Mouse (Mus musculus) gastrocnemius, postnatal 25 days (tissue): ENCODE measurements at regions not wholly inside any gene's neighbourhood (a gene's known extent, or its start where the extent isn't known, plus 50 kb on each side); places are given as distances from the start of the nearest gene placed in this dataset.
"Not testable (repeated sequence)": the region's sequence is repeated elsewhere in the genome, so short reads cannot be mapped to it uniquely, and the experiment has no call there.

Experiments used
- DNase-seq: peaks from one replicate; pipeline ENCODE4 v3.0.0; 2022

DNA sequence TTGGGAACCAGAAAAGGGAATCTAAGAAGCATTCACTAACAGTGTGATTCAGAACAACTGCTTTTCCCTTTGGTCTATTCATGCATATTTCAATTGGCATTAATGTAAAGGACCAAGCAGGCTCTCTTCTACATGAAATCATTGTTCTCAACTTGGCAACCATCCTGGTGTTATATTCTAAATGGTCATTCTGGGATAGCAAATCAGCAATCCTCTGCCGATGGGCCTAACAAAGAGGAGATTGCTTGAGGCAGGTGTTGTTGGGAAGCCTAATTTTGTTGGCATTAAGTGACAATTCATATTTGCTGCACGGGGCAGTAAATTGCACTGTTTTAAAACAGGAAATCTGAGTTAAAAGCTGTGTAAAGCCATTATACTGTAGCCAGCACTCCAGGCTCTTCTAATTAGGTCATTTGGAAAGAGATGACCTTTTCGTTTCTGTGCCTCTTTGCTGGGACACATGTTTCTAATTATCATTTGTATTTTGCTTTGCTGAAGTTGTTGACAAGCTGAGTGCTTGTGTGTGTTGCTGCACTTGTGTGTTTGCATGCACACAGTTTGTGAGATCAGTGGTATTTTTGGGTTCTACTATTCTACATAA lies 275.4 kb downstream of the Cetn3 start:
- DNase-seq, result no peak

DNA sequence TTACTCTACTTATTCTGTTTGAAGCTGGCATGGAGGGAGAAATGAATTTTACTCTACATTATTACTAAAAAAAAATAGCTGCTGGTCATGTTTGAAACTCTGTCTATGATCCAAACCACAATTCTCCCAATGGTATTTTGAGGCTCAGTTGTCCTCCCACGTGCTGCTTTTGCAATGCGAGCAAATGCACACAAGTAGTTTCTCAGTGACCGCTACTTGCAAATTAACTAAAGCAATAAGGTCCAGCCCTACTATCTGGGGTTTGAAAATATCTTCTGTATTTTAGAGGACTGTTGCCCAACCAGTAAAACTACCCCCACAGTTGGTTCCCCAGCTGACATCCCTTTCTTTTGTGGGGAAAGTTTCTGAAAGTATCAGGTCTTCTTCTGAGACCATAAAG lies 276.0 kb downstream of the Cetn3 start:
- peak; percentile 17 for DNase-seq

- DNase-seq, result no peak
These were observed 276.6 kb downstream of the Cetn3 start for GRCm38 (mm10) chr13:82059498-82059897.

DNA sequence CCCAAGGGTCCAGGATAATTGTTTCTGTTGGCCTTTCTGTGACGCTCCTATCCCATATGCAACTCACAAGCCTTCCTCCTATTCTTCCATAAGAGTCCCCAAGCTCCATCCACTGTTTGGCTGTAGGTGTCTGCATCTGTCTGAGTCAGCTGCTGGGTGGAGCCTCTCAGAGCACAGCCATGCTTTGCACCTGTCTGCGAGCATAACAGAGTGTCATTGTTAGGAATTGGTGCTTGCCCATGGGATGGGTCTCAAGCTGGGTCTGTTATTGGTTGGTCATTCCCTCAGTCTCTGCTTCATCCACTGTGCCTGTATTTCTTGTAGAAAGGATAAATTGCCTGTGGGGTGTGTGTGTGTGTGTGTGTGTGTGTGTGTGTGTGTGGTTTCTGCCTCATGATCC lies 281.0 kb downstream of the Cetn3 start:
- not testable (repeated sequence) for DNase-seq

DNA sequence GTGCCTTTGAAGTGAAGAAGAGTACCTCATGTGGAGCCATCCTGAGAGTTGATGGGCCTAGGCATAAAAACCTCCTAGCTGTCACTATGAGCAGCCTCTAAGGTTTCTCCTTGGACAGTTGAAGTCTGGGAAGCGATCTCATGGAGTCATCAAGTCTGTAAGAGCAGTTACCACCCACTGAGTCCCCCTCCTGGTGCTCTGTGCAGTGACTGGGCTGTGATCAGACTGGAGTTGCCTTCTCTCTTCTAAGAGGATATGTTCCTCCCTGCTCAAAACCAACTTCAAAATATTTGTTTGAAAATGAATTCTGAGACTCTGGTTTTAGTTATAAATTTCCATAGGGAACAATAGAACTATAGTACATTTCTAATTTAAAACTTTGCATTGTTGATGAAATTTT lies 283.3 kb downstream of the Cetn3 start:
- no peak for DNase-seq

- no peak for DNase-seq
These were observed 283.9 kb downstream of the Cetn3 start for GRCm38 (mm10) chr13:82066674-82067270.

GRCm38 (mm10) chr13:82072449-82072848 lies 289.6 kb downstream of the Cetn3 start:
- no peak for DNase-seq

DNA sequence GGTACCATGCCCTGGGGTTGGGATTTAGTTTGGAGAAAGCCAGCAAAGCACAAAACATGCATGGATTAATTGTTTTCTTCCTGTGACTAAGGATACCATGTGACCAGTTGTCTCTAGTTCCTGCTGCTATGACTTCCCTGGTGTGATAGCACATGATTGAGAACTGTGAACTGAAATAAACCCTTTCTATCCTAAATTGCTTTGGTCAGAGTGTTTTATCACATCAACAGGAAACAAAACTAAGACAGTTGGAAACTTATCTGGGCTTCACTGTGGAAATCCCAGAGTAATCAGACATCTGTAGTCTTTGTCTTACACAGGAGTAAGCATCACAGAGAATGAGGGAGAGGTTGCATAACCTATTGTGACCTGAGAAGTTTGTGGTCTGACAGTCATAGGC lies 290.5 kb downstream of the Cetn3 start:
- no peak for DNase-seq

DNA sequence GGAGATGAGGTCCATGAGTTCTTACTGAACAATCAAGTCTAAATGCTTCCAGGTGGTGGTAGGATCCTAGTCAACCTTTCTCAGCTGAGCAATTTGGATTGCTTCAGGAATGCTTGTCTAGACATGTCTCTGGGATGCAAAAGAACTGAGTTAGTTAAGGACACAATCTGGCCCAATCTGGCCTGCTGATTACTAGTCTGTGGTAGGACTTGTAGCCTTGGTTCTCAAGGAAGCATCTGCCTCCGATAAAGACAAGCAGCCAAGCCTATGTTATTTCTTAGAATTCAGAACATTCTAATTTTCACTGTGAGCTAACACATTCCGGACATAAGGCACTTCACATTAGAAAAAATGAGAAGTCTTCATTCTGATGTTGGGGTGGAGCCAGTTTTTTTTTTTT lies 298.5 kb downstream of the Cetn3 start:
- DNase-seq, result no peak

DNA sequence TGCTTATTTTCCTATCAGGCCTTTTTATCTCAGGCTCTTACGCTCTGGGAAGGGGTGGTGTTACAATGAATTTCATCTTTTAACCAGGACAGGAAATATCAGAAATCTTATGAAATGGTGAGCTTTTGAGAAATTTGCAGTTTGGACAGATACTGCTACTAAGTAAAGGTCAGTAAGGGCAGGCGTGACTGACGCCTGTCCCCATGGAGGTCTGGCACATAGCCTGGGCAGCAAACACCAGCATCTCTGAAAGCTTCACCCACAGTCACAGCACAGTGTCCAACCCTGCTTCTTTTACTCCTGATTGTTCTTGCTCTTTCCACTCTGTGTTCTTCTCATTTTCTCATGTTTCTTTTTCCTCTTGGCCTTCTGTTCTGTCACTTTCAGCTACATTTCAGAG lies 304.8 kb downstream of the Cetn3 start:
- DNase-seq, result no peak

DNA sequence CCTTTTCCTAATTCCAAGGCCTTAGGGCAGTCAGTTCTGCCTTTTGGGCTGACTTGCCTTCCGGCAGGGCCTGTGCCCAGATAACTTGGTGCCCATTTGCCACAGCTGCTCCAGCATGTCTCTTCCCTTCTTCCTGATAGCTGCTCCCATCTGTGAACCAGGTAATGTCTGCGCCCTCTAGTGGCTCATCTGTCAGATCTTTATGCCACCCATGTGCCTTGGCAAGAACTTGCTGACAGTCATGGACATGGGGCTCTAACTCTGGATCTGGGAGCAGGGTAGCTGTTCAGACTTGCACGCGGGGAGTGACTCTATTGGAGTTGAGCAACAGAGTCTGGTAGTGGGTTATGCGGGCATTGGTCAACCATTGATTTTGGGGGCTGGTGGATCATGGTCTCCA lies 309.3 kb downstream of the Cetn3 start:
- DNase-seq, result no peak

DNA sequence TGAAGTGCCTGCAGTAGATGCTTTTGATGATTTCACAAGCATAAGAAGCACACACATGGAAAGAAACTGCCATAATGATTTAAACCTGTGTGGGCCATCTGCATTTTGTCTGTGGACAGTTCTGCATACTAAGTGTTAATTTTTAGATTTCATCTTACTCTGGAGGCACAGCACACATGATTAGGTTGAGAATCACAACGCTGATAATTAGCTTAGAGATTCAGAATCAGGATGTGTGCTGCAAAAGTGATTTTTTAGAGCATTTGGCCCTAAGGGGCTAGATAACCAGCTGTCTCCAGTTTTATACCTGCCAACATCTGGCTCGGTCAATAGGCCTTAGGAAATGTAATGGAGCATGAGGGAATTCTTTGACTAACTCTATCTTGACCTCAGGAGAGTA lies 323.2 kb downstream of the Cetn3 start:
- DNase-seq, result no peak

- no peak for DNase-seq
These were observed 347.2 kb downstream of the Cetn3 start for GRCm38 (mm10) chr13:82129777-82130735.
